Mouse (Mus musculus): Measurements from ENCODE around the gene Zc3h14. TPM values are rescaled to one million over a fixed set of nuclear protein-coding genes. Genes with fewer than 3 reads are reported as not detected.

The Zc3h14 gene
- total and polyA plus RNA-seq, 3 experiments, result 89.2 to 173 (median 120) TPM

DNA sequence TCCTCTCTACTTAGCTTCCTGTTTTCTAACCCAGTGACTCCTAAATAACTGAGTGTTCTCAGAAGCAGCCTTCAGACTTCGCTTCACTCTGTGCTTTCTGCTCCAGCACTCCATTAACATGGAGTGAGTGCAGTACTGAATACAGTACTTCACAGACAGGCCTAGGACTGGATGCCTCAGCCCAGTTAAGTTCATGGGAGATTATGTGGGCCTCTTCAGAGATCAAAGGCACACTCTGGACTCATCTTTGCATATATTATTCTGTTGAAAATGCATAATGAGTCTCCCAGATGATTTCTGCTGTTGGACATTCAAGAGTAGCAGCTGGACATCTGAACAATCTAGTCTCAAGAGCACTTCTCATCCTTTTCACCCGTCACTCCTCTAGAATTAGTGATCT lies 74.0 kb downstream of the Zc3h14 start:
- H3K4me3 ChIP-seq (replicated peaks in 1 of 3; ENCODE audit: low read depth in 2 of 3, low read length in 2 of 3, poor library complexity in 1 of 3), result no peak overlapping the region
- H3K36me3 ChIP-seq (replicated peaks in 1 of 2; ENCODE audit: control insufficient read depth in 1 of 2, insufficient read depth in 1 of 2, low read length in 1 of 2), result peaks cover 1 to 4% of the 10 kb centered on the region in 2 experiments
- H3K9ac ChIP-seq (ENCODE audit: insufficient read depth, low read depth), result no peak overlapping the region
- no peaks in the 10 kb centered on the region for H3K79me2 ChIP-seq (replicated peaks; ENCODE audit: control insufficient read depth, extremely low read depth, insufficient read depth, poor library complexity, severe bottlenecking)
- H3K4me2 ChIP-seq (ENCODE audit: insufficient read depth, low read depth, poor library complexity, severe bottlenecking), result no peak overlapping the region
- no peak overlapping the region for H3K27ac ChIP-seq (ENCODE audit: insufficient read depth, low read depth)
- dilution Hi-C loops (cut with MboI; ENCODE audit: extremely low pct_ligation_motif_present, extremely low pct_unique_long_range_greater_than_20kb, low sequenced_read_pairs) (no loop called here), in situ Hi-C loops (cut with MboI; ENCODE audit: low pct_ligation_motif_present, low pct_unique_long_range_greater_than_20kb, low sequenced_read_pairs) (no loop called here)
- no peaks in the 10 kb centered on the region for H3K27me3 ChIP-seq (replicated peaks)
- DNase-seq (ENCODE audit: extremely low read depth), result no peak
- H3K4me1 ChIP-seq (ENCODE audit: control insufficient read depth in 1 of 2, insufficient read depth in 2 of 2), result peaks cover 2 to 6% of the 10 kb centered on the region in 2 experiments; a peak in 2 of 4 replicates
- H3K9me3 ChIP-seq (replicated peaks; ENCODE audit: low read length), result no peaks in the 10 kb centered on the region
- TF ChIP-seq ZC3H11A (IDR thresholded peaks at IDR 0.05; ENCODE audit: low read depth, low read length), result no peak
- no peak for TF ChIP-seq MAZ (IDR thresholded peaks at IDR 0.05; ENCODE audit: low read depth, low read length)
- TF ChIP-seq POLR2AphosphoS2 (IDR thresholded peaks at IDR 0.05; ENCODE audit: low read depth, low read length), result no peak
- no peak for TF ChIP-seq RCOR1 (conservative IDR thresholded peaks at IDR 0.05; ENCODE audit: low read depth, low read length)
- no peak for TF ChIP-seq IRF4 (IDR thresholded peaks at IDR 0.05; ENCODE audit: low read depth, low read length)
- TF ChIP-seq RAD21 (IDR thresholded peaks at IDR 0.05; ENCODE audit: low read depth, low read length), result no peak
- no peak for TF ChIP-seq NELFE (IDR thresholded peaks at IDR 0.05; ENCODE audit: low read depth, low read length)
- TF ChIP-seq EP300 (IDR thresholded peaks at IDR 0.05; ENCODE audit: low read length), result no peak
- no peak for TF ChIP-seq MAX (IDR thresholded peaks at IDR 0.05; ENCODE audit: low read length)
- no peak for TF ChIP-seq TBP (conservative IDR thresholded peaks at IDR 0.05; ENCODE audit: low read depth, low read length)
- TF ChIP-seq ZNF384 (IDR thresholded peaks at IDR 0.05; ENCODE audit: low read depth, low read length), result no peak
- no peak for TF ChIP-seq CHD2 (IDR thresholded peaks at IDR 0.05; ENCODE audit: low read length)
- TF ChIP-seq ELF1 (IDR thresholded peaks at IDR 0.05; ENCODE audit: low read depth, low read length), result no peak
- TF ChIP-seq KAT2A (IDR thresholded peaks at IDR 0.05; ENCODE audit: insufficient replicate concordance, low read length), result no peak
- TF ChIP-seq MEF2A (IDR thresholded peaks at IDR 0.05; ENCODE audit: borderline replicate concordance, low read depth, low read length), result no peak
- TF ChIP-seq POLR2A (IDR thresholded peaks at IDR 0.05; ENCODE audit: low read depth, low read length), result no peak

DNA sequence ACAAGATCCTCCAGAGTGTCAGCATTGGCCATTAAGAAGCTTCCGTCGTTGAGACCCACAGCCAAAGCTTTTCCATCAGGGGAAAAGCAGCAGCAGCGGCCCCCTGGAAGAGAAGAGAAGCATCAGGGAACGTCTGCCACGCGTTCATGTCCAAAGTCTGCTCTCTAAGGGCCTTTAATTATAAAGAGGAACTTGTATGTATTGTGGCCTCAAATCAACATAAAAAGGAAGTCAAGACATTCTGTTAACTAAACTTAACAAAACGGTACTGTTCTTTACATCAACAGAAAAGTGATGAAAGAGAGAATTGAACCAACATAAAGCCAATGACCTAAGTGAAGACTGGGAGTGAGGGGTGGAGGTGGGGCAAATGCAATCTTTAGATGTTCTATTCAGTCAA lies 84.4 kb downstream of the Zc3h14 start:
- no peak for DNase-seq (ENCODE audit: extremely low read depth)
- in situ Hi-C loops (cut with MboI; ENCODE audit: low pct_ligation_motif_present, low pct_unique_long_range_greater_than_20kb, low sequenced_read_pairs), result no loop called here

More for the DNA sequence above, 84.4 kb downstream of the Zc3h14 start:
- Histone ChIP-seq H3K9me3 (replicated peaks; ENCODE audit: low read length) (no peaks in the 10 kb centered on the region), H3K79me2 (replicated peaks; ENCODE audit: control insufficient read depth, extremely low read depth, insufficient read depth, poor library complexity, severe bottlenecking) (no peaks in the 10 kb centered on the region), H3K36me3 (replicated peaks in 1 of 2; ENCODE audit: control insufficient read depth in 1 of 2, insufficient read depth in 1 of 2, low read length in 1 of 2) (peaks cover 3 to 5% of the 10 kb centered on the region in 2 experiments), H3K27ac (ENCODE audit: insufficient read depth, low read depth) (no peak overlapping the region), H3K4me3 (replicated peaks in 1 of 3; ENCODE audit: low read depth in 2 of 3, low read length in 2 of 3, poor library complexity in 1 of 3) (no peak overlapping the region), H3K4me2 (ENCODE audit: insufficient read depth, low read depth, poor library complexity, severe bottlenecking) (no peak overlapping the region), H3K27me3 (replicated peaks) (no peaks in the 10 kb centered on the region), H3K4me1 (ENCODE audit: control insufficient read depth in 1 of 2, insufficient read depth in 2 of 2) (peaks cover 0 to 23% of the 10 kb centered on the region in 2 experiments; a peak in 2 of 4 replicates), H3K9ac (ENCODE audit: insufficient read depth, low read depth) (no peak overlapping the region)
- no peak for TF ChIP-seq ETS1 (conservative IDR thresholded peaks at IDR 0.05; ENCODE audit: low read depth, low read length)
- TF ChIP-seq SIN3A (IDR thresholded peaks at IDR 0.05; ENCODE audit: low read length), result no peak
- dilution Hi-C loops (cut with MboI; ENCODE audit: extremely low pct_ligation_motif_present, extremely low pct_unique_long_range_greater_than_20kb, low sequenced_read_pairs), result no loop called here
